Comparison of ENCODE assay signal across 9 mouse cellular contexts in genomic region chr17:80824826-80825517, GRCm38 (mm10).
A peak's percentile ranks its signal among the peaks of the same experiment; 100 is the strongest.
DNase-seq lines count a peak whose midpoint lies in the region; ATAC-seq lines count a peak whose summit lies in the region.
"Had no signal": no experiment of that assay in that cellular context is flagged by ENCODE, and none has a peak within 500 bp of the region (broad histone marks: within the 10 kb centered on the region; RNA-seq: fewer than 3 reads in every experiment).

No protein-coding gene starts in this region.

- peak; percentile 61 for DNase-seq in kidney, adult 8-10 months
- DNase-seq in kidney, postnatal 14 days, result no peak
- DNase-seq in adrenal gland, postnatal 14 days, result peak; percentile 61
- DNase-seq in embryonic facial prominence, embryonic 14.5 days (ENCODE audit: low spot score), result no peak
- DNase-seq in thymus, postnatal 0 days (ENCODE audit: low spot score), result no peak
- DNase-seq in retina, embryonic 14.5 days (ENCODE audit: low spot score), result no peak

- H3K9me3 ChIP-seq in embryonic facial prominence, embryonic 14.5 days (ENCODE audit: control insufficient read depth, low read length), result no peaks in the 10 kb centered on the region
- H3K9me3 ChIP-seq in limb, embryonic 13.5 days, result no peaks in the 10 kb centered on the region

- H3K36me3 ChIP-seq in embryonic facial prominence, embryonic 14.5 days (ENCODE audit: control insufficient read depth, insufficient read depth, low read length), result no peaks in the 10 kb centered on the region
- no peaks in the 10 kb centered on the region for H3K36me3 ChIP-seq in limb, embryonic 13.5 days

- no peaks in the 10 kb centered on the region for H3K27me3 ChIP-seq in embryonic facial prominence, embryonic 14.5 days (replicated peaks; ENCODE audit: control insufficient read depth, insufficient read depth, low read length)
- no peaks in the 10 kb centered on the region for H3K27me3 ChIP-seq in limb, embryonic 13.5 days
- H3K27me3 ChIP-seq: Patski had no signal

- 79% methylated on average over 13 of the region's 13 CpGs for WGBS in embryonic facial prominence, embryonic 14.5 days
- 60% methylated on average over 13 of the region's 13 CpGs for WGBS in limb, embryonic 13.5 days

- ATAC-seq in embryonic facial prominence, embryonic 14.5 days (ENCODE audit: low read depth), result no peak
- no peak for ATAC-seq in limb, embryonic 13.5 days (ENCODE audit: low FRiP score, low read depth)
- ATAC-seq in frontal cortex, adult (ENCODE audit: low TSS enrichment), result no peak
- ATAC-seq: Patski had no signal

- H3K4me3 ChIP-seq in embryonic facial prominence, embryonic 14.5 days (ENCODE audit: low read depth, low read length), result no peak overlapping the region
- H3K4me3 ChIP-seq in limb, embryonic 13.5 days, result peak overlapping the region; percentile 20; the same call in 1 of the 2 replicates

- no peak overlapping the region for H3K9ac ChIP-seq in embryonic facial prominence, embryonic 14.5 days (ENCODE audit: low read depth, low read length)
- H3K9ac ChIP-seq in limb, embryonic 13.5 days, result 0 out of 2 replicates have a peak overlapping the region, but pooled peaks have one; percentile 13

- H3K27ac ChIP-seq in embryonic facial prominence, embryonic 14.5 days (replicated peaks; ENCODE audit: low read depth, low read length), result peak overlapping the region; percentile 46
- H3K27ac ChIP-seq in limb, embryonic 13.5 days, result peak overlapping the region; percentile 92

- peaks cover 18% of the 10 kb centered on the region for H3K4me1 ChIP-seq in embryonic facial prominence, embryonic 14.5 days (ENCODE audit: control insufficient read depth, insufficient read depth, low read length)
- H3K4me1 ChIP-seq in limb, embryonic 13.5 days, result peaks cover 24% of the 10 kb centered on the region

- H3K4me2 ChIP-seq in embryonic facial prominence, embryonic 14.5 days (ENCODE audit: low read depth, low read length), result peak overlapping the region; percentile 44; the same call in 1 of the 2 replicates
- peak overlapping the region; percentile 56 for H3K4me2 ChIP-seq in limb, embryonic 13.5 days (replicated peaks)

Comparison
In these comparisons a context has a peak if more than half of its experiments do, and no peak if none do; other contexts are left out.
1. DNase-seq: peak in kidney, adult 8-10 months (2 of 2) and adrenal gland, postnatal 14 days (single experiment); none in kidney, postnatal 14 days (single experiment), embryonic facial prominence, embryonic 14.5 days (single experiment), thymus, postnatal 0 days (single experiment) and retina, embryonic 14.5 days (single experiment).